Mouse (Mus musculus): ENCODE data around the gene Clps. TPM values are rescaled to one million over a fixed set of nuclear protein-coding genes. Genes with fewer than 3 reads are reported as not detected.

The Clps gene
- 1.6 TPM for polyA plus RNA-seq (2014; fragmentation: Illumina TruSeq; extraction: RNeasy Lipid Tissue Mini Kit (QIAGEN cat#74804); ENCODE audit: low read depth, low replicate concordance)

DNA sequence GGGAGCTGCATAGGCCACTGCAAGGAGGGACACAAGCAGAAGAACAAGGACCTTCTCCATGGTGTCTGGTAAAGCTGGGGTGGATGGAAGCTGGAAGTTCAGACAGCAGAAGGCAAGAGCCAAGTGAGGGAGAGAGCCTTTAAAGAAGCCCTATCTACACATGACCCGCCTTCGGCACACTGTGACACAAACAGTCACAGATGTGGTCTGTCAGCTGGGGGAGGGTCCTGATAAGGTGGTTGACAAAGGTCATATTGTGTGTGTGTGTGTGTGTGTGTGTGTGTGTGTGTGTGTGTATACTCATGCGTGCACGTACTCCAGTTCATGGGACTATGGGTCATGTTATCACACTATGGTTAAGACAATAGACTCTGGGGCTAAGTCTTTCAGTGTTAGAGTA lies at the start of gene Clps:
Gene Clps (minus strand): TSS at position 169 of the 400 bp plus-strand sequence.

GRCm38 (mm10) chr17:28575244-28576125 lies 14.9 kb upstream of the Clps start, which contains the start of gene Lhfpl5:
TSS of gene Lhfpl5 (plus strand) at chr17:28575641.

GRCm38 (mm10) chr17:28549111-28549510 lies 11.5 kb downstream of the Clps start, which contains the start of gene Clpsl2:
TSS of gene Clpsl2 (plus strand) at chr17:28549411.

DNA sequence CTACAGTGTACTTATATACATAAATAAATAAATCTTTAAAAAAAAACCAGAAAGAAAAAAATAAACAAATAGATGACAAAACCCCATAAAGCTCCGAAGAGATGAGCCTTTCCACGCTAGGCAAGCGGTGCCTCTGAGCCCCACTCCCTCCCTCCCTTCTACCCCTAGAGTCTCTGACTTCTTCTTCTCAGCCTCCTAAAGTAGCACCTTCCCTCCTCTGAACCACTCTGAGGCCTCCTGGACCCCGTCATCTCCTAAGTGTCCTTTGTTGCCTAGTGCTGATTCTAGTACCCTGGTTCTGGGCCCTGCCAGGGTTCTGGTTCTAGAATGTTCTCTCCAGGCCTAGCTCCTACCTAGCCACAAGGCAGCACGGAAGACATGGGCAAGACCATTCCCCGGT lies 30.1 kb downstream of the Clps start, which contains the start of gene Armc12:
Gene Armc12 (plus strand): TSS at position 301 of the 400 bp plus-strand sequence.

DNA sequence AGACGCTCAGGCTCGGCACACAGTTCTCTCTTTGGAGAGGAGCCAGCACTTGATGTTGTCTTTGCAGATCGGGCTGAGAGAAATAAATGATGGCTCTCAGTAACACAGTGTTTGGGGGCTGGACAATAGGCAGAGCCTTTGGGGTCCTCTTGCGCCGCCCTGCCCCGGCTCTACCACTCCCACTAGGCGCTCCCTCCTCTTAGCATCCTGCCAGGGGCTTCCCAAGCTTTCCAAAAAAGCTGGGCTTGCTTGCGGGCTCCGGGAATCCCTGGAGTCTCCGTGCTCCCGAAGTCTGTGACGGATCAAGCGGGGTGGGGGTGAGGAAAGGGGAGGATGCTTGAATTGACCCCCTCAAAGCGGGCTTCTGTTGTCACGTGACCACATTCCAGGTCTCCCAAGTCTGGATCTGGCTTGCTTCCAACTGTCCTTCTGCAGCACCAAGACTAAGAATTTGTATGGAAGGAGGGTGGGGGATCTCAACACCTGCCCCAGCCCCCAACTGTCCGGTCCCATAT lies 43.1 kb downstream of the Clps start, which contains the start of gene Fkbp5:
Gene Fkbp5 (minus strand): TSS at position 87 of the 515 bp plus-strand sequence.

Other genes starting within 250 kb of the Clps start
- not detected for gene Fance, start 247.2 kb downstream of the Clps start, polyA plus RNA-seq (2014; fragmentation: Illumina TruSeq; extraction: RNeasy Lipid Tissue Mini Kit (QIAGEN cat#74804); ENCODE audit: low read depth, low replicate concordance)
- 108 TPM for gene Rpl10a, start 232.3 kb downstream of the Clps start, polyA plus RNA-seq (2014; fragmentation: Illumina TruSeq; extraction: RNeasy Lipid Tissue Mini Kit (QIAGEN cat#74804); ENCODE audit: low read depth, low replicate concordance)
- 0.29 TPM for gene Tead3, start 209.9 kb downstream of the Clps start, polyA plus RNA-seq (2014; fragmentation: Illumina TruSeq; extraction: RNeasy Lipid Tissue Mini Kit (QIAGEN cat#74804); ENCODE audit: low read depth, low replicate concordance)
- gene Tulp1, start 195.5 kb downstream of the Clps start, polyA plus RNA-seq (2014; fragmentation: Illumina TruSeq; extraction: RNeasy Lipid Tissue Mini Kit (QIAGEN cat#74804); ENCODE audit: low read depth, low replicate concordance), result not detected
- gene Fkbp5, start 43.2 kb downstream of the Clps start, polyA plus RNA-seq (2014; fragmentation: Illumina TruSeq; extraction: RNeasy Lipid Tissue Mini Kit (QIAGEN cat#74804); ENCODE audit: low read depth, low replicate concordance), result 60.7 TPM
- gene Armc12, start 30.0 kb downstream of the Clps start, polyA plus RNA-seq (2014; fragmentation: Illumina TruSeq; extraction: RNeasy Lipid Tissue Mini Kit (QIAGEN cat#74804); ENCODE audit: low read depth, low replicate concordance), result not detected
- gene Clpsl2, start 11.4 kb downstream of the Clps start, polyA plus RNA-seq (2014; fragmentation: Illumina TruSeq; extraction: RNeasy Lipid Tissue Mini Kit (QIAGEN cat#74804); ENCODE audit: low read depth, low replicate concordance), result not detected
- gene Lhfpl5, start 14.9 kb upstream of the Clps start, polyA plus RNA-seq (2014; fragmentation: Illumina TruSeq; extraction: RNeasy Lipid Tissue Mini Kit (QIAGEN cat#74804); ENCODE audit: low read depth, low replicate concordance), result 0.76 TPM
- 106 TPM for gene Srpk1, start 61.9 kb upstream of the Clps start, polyA plus RNA-seq (2014; fragmentation: Illumina TruSeq; extraction: RNeasy Lipid Tissue Mini Kit (QIAGEN cat#74804); ENCODE audit: low read depth, low replicate concordance)
- gene Slc26a8, start 129.5 kb upstream of the Clps start, polyA plus RNA-seq (2014; fragmentation: Illumina TruSeq; extraction: RNeasy Lipid Tissue Mini Kit (QIAGEN cat#74804); ENCODE audit: low read depth, low replicate concordance), result 0.82 TPM
- gene Mapk14, start 130.6 kb upstream of the Clps start, polyA plus RNA-seq (2014; fragmentation: Illumina TruSeq; extraction: RNeasy Lipid Tissue Mini Kit (QIAGEN cat#74804); ENCODE audit: low read depth, low replicate concordance), result 77.4 TPM
- gene AC170998.1, start 165.3 kb upstream of the Clps start, polyA plus RNA-seq (2014; fragmentation: Illumina TruSeq; extraction: RNeasy Lipid Tissue Mini Kit (QIAGEN cat#74804); ENCODE audit: low read depth, low replicate concordance), result 2.0 TPM
- 10.0 TPM for gene Mapk13, start 208.5 kb upstream of the Clps start, polyA plus RNA-seq (2014; fragmentation: Illumina TruSeq; extraction: RNeasy Lipid Tissue Mini Kit (QIAGEN cat#74804); ENCODE audit: low read depth, low replicate concordance)
- gene Brpf3, start 240.3 kb upstream of the Clps start, polyA plus RNA-seq (2014; fragmentation: Illumina TruSeq; extraction: RNeasy Lipid Tissue Mini Kit (QIAGEN cat#74804); ENCODE audit: low read depth, low replicate concordance), result 41.6 TPM

Measured in adrenal gland, adult 10 weeks (tissue).